Comparison of ENCODE assay signal across 8 mouse cellular contexts in the genomic region with DNA sequence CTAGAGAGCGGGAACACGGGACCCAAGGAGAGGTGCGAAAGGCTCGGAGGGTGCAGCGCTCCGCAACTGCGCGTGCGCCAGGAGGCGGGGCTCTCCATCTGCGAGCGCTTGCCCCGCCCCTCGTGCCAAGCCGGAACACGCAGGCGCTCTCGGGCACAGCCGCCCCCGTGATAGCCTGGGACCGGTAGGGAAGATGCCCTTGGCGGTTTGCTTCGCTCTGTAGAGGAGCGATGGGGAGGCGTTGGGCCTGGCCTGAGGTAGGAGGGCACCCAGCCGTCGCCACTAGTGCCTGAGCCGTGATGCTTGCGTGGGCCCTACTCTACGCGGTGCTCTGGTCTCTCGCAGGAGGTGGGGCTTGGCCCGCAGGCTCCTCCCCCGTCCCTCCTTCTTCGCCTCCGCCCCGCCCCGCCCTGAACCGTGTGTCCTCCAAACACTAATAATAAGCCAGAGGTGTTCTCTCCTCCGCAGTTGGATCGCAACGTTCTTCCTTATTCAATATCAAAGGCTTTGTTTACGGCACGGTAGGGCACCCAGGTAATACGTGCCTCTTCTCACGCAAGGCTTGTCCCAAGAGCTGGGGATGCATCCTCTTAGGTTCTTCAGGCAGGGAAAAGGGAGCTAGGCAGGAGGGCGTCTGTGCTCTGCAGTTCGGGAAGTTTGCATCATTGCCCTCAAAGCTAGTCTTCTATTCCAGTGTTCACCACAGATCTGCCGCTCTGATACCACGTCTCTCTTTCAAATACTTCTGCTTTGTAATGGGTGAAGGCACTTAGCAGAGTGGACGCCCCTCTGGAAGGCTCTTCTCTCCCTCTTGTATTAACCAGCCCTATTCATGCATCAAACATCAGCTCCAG. TPM values are rescaled to one million over a fixed set of nuclear protein-coding genes. Genes with fewer than 3 reads are reported as not detected.
DNase-seq lines count a peak whose midpoint lies in the region; ATAC-seq lines count a peak whose summit lies in the region.

A gene (plus strand): TSS at position 123 of the 854 bp plus-strand sequence.

- H3K4me2 ChIP-seq in intestine, embryonic 14.5 days (ENCODE audit: low read length) = peak within 1 kb of the TSS; percentile 73

- H3K27ac ChIP-seq in intestine, embryonic 14.5 days (ENCODE audit: low read depth) = peak within 1 kb of the TSS; percentile 57; the same call in 1 of the 2 replicates

- peak within 1 kb of the TSS; percentile 55 for H3K9ac ChIP-seq in intestine, embryonic 14.5 days (ENCODE audit: low read length)

- 0 out of 2 replicates have a peak, but pooled peaks cover 2% of the 10 kb centered on the region for H3K9me3 ChIP-seq in intestine, embryonic 14.5 days (ENCODE audit: control insufficient read depth, low read length)

- peaks cover 5% of the 10 kb centered on the region; the same call in 1 of the 2 replicates for H3K4me1 ChIP-seq in intestine, embryonic 14.5 days (replicated peaks; ENCODE audit: control insufficient read depth, insufficient read depth, low read length)

- H3K4me3 ChIP-seq in intestine, embryonic 14.5 days (ENCODE audit: low read depth, low read length) = peak within 1 kb of the TSS; percentile 83

- intact Hi-C loops in gastrocnemius, postnatal 14 days (cut with DNase I; ENCODE audit: low total_unique reads) = loop anchor here (5.0 kb wide), 1 partner anchor 46 kb away; a partner anchor contains a TSS
- intact Hi-C loops in left cerebral cortex, postnatal 10 days (cut with DNase I) = no loop called here

- peaks cover 40% of the 10 kb centered on the region for H3K27me3 ChIP-seq in intestine, embryonic 14.5 days (replicated peaks; ENCODE audit: control insufficient read depth, insufficient read depth, low read length)

- H3K36me3 ChIP-seq in intestine, embryonic 14.5 days (ENCODE audit: control insufficient read depth, insufficient read depth, low read length) = no peaks in the 10 kb centered on the region

- ATAC-seq in intestine, embryonic 14.5 days (replicated peaks; ENCODE audit: low FRiP score, low TSS enrichment, low read depth) = peak; percentile 98
- ATAC-seq in megakaryocyte progenitor cell, adult 5-6 weeks (replicated peaks; ENCODE audit: poor library complexity) = peak; percentile 89

- WGBS in intestine, embryonic 14.5 days = under 1% methylated on average over 47 of the region's 51 CpGs

- peak; percentile 88 to 92 for DNase-seq in adrenal gland, adult 18-20 months (ENCODE audit: low spot score in 2 of 2)
- DNase-seq in embryo, embryonic 10.5 days (ENCODE audit: low spot score) = peak; percentile 95
- peak; percentile 87 for DNase-seq in gastrocnemius, postnatal 14 days
- DNase-seq in intestine, embryonic 14.5 days (ENCODE audit: low spot score) = peak; percentile 98
- peak; percentile 85 to 93 for DNase-seq in left cerebral cortex, postnatal 10 days (ENCODE audit: extremely low spot score in 1 of 2, low spot score in 2 of 2)
- DNase-seq in right cerebral cortex, postnatal 10 days (ENCODE audit: low spot score in 2 of 2) = peak; percentile 93 to 94
- peak; percentile 91 for DNase-seq in urinary bladder, postnatal 14 days (ENCODE audit: low spot score)

RNA-seq across cellular contexts. Expression of the gene that starts here (rescaled TPM):
- total RNA-seq in adrenal gland, adult 18-20 months (2021) = under 1 TPM; 0.22 to 0.43 TPM
- not detected for total RNA-seq in gastrocnemius, postnatal 14 days (2021)
- 0.28 and 0.57 TPM in 2 replicates for polyA plus RNA-seq in intestine, embryonic 14.5 days (2014; fragmentation: Nextera tagmentation; extraction: Ambion mirVana)
- total RNA-seq in left cerebral cortex, postnatal 10 days (2021) = not detected
- 0.17 TPM in 1 of 2 replicates, not detected in the other for total RNA-seq in megakaryocyte progenitor cell, adult 5-6 weeks (2015)
- total RNA-seq in megakaryocyte progenitor cell, adult 5-6 weeks (2017) = 0.10 TPM in 1 of 2 replicates, not detected in the other

Comparison
In these comparisons a context has a peak if more than half of its experiments do, and no peak if none do; other contexts are left out.
1. Peak in every context shown above with its lines: DNase-seq, ATAC-seq, H3K4me3 ChIP-seq and H3K27ac ChIP-seq.
2. Peak in DNase-seq in adrenal gland, adult 18-20 months; RNA of the gene not detected or under 1 TPM.
3. Peak in DNase-seq in gastrocnemius, postnatal 14 days; RNA of the gene not detected or under 1 TPM.
4. Peak in DNase-seq, ATAC-seq, H3K4me3 ChIP-seq, H3K27ac ChIP-seq, H3K9ac ChIP-seq and H3K4me2 ChIP-seq in intestine, embryonic 14.5 days; RNA of the gene not detected or under 1 TPM.
5. Peak in DNase-seq in left cerebral cortex, postnatal 10 days; RNA of the gene not detected or under 1 TPM.
6. Peak in ATAC-seq in megakaryocyte progenitor cell, adult 5-6 weeks; RNA of the gene not detected or under 1 TPM.